Mouse (Mus musculus) bone marrow macrophage, adult 2 months (primary cell): ENCODE data around the gene Col4a2. TPM values are rescaled to one million over a fixed set of nuclear protein-coding genes. Genes with fewer than 3 reads are reported as not detected.
A peak's percentile ranks its signal among the peaks of the same experiment; 100 is the strongest.

ENCODE experiments used
- H3K27ac ChIP-seq: 2 replicates; pipeline ENCODE4 v1.5.1; 2012; ENCODE audit warnings: low read depth, low read length; ENCODE audit not compliant: insufficient read depth
- H3K4me1 ChIP-seq: 2 replicates; pipeline ENCODE4 v1.6.1; 2012; ENCODE audit warnings: low read length; ENCODE audit not compliant: control insufficient read depth, insufficient read depth
- H3K4me3 ChIP-seq: 2 replicates; pipeline ENCODE4 v1.5.1; 2012; ENCODE audit warnings: mild to moderate bottlenecking, low read length, moderate library complexity; ENCODE audit not compliant: insufficient read depth
- CTCF ChIP-seq: IDR thresholded peaks from 2 replicates; pipeline ENCODE4 v1.5.1; 2012; ENCODE audit warnings: low read depth, mild to moderate bottlenecking, low read length, moderate library complexity
- POLR2A ChIP-seq: IDR thresholded peaks from 2 replicates; pipeline ENCODE4 v1.6.1; 2012; ENCODE audit warnings: mild to moderate bottlenecking, low read depth, low read length, borderline replicate concordance
- polyA plus RNA-seq: library from polyadenylated mRNA; stranded (reverse); fragments of >200 nt; gene quantifications from 2 replicates; pipeline ENCODE4 v1.2.4, GENCODE M21; 2012; ENCODE audit not compliant: missing spikeins, insufficient read depth, insufficient read length

Gene Col4a2
- polyA plus RNA-seq, 1 experiment = 2.6 TPM

GRCm38 (mm10) chr8:11310049-11310448 is 2.6 kb upstream of the Col4a2 start:
- TF ChIP-seq CTCF (no peak), POLR2A (no peak)
- no peak overlapping the region for H3K27ac ChIP-seq
- H3K4me1 ChIP-seq = no peaks in the 10 kb centered on the region
- H3K4me3 ChIP-seq = no peak overlapping the region

GRCm38 (mm10) chr8:11311681-11312348 is 790 bp upstream of the Col4a2 start:
- Histone ChIP-seq H3K4me1 (no peaks in the 10 kb centered on the region), H3K4me3 (peak overlapping the region; percentile 38), H3K27ac (no peak overlapping the region)
- TF ChIP-seq POLR2A = no peak
- TF ChIP-seq CTCF = no peak

DNA sequence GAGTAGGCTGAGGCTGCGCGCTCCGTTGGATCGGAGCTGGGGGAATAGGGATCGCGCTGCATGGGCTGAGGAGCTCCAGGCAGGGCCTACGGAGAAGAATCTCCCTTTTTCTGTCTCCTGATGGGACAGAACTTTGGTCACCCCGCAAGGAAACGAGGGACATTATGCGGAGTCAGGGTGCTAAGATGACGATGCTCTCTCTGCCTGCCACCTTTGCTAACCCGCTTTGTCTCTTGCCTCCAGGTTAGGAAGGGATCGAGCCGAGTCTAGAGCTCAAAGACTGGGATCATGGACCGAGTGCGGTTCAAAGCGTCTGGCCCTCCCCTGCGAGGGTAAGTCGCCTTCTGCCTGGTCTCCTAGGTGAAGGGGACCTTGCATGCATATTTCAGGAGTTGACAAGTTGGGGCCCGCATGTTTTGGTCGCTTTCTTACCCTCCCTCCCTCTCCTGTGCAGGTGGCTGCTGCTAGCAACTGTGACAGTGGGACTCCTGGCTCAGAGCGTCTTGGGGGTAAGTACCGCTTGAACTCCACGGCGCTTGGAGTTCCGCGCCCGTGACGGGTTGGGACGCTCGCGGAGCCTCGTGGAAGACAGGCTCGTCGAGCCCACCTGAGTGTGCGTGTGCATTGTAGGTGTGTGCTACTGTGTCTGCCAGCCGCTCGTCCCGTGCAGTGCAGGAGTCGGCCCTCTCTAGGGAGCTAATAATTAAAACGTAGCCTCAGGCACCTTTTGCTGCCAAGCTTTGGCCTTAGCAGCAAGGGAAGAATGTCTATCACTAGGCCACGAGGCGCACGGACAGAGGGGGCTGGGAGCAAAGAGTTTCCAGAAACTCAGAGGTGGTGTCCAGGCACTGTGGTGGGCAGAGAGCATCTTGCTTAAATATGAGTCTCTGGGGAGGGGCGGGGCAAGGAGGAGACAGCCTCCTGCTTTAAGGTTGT is 839 bp downstream of the Col4a2 start:
- H3K4me3 ChIP-seq = peak overlapping the region; percentile 38
- no peak for TF ChIP-seq POLR2A
- TF ChIP-seq CTCF = no peak
- no peak overlapping the region for H3K27ac ChIP-seq
- no peaks in the 10 kb centered on the region for H3K4me1 ChIP-seq

GRCm38 (mm10) chr8:11314613-11315012 is 2.0 kb downstream of the Col4a2 start:
- H3K27ac ChIP-seq = no peak overlapping the region
- H3K4me1 ChIP-seq = no peaks in the 10 kb centered on the region
- TF ChIP-seq POLR2A (no peak), CTCF (no peak)
- no peak overlapping the region for H3K4me3 ChIP-seq

DNA sequence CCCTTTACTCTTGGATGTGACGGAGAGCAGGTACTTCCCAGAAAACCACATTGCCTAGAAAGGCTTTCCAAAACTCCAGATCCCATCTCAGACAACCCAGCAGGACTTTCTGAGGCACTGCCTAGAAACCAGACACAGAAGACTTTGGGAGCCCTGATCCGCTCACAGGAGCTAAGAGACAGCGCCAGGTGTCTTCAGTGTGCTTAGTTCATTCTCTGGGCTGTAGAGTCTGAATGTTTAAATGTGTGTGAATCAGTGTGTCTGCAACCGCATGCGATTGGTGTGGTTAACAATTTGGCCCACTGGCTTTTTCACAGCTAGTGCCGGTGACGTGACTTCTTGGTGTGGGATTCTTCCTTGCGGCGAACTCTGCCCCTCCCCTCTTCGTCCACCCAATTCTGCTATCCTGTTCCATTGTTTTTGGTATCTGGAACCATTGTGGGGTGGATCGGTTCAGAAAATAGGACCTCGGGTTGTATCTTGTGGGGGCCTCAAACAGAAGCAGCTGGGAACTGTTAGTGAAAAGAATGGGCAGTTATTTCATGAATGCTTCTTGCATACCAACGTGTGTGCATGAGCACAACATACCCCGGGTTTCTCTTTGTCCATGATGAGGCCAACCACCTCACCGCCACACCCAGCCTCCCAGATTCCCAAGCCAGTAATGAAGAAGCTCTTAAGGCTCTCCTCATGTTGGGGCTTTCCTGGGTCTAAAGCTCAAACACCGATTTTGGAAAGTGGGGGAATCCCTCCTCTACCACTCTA is 2.8 kb downstream of the Col4a2 start:
- no peaks in the 10 kb centered on the region for H3K4me1 ChIP-seq
- H3K27ac ChIP-seq = no peak overlapping the region
- H3K4me3 ChIP-seq = no peak overlapping the region
- TF ChIP-seq CTCF (no peak), POLR2A (no peak)

DNA sequence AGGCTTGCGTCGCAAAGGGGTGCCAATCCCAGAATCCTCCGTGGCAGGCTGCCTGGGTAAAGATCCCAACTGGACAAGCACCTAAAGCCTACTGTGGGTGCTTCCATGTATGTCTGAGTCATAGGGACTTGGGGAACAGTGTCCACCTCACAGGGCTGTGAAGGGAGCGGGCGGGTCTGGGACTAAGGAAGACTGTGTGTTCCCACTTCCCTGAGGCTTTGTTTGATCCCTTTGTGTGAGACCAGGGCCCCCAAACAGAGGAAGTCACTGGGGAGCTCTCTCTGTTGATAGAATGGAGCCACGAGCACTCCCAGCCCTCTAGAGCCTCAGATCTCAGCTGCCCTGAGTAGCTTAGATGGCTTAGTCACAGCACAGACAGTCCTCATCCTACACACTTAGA is 3.5 kb downstream of the Col4a2 start:
- Histone ChIP-seq H3K27ac (no peak overlapping the region), H3K4me3 (no peak overlapping the region), H3K4me1 (no peaks in the 10 kb centered on the region)
- TF ChIP-seq CTCF (no peak), POLR2A (no peak)

GRCm38 (mm10) chr8:11319405-11319804 is 6.8 kb downstream of the Col4a2 start:
- Histone ChIP-seq H3K4me1 (peaks cover 20% of the 10 kb centered on the region), H3K27ac (no peak overlapping the region), H3K4me3 (no peak overlapping the region)
- TF ChIP-seq POLR2A (no peak), CTCF (no peak)

DNA sequence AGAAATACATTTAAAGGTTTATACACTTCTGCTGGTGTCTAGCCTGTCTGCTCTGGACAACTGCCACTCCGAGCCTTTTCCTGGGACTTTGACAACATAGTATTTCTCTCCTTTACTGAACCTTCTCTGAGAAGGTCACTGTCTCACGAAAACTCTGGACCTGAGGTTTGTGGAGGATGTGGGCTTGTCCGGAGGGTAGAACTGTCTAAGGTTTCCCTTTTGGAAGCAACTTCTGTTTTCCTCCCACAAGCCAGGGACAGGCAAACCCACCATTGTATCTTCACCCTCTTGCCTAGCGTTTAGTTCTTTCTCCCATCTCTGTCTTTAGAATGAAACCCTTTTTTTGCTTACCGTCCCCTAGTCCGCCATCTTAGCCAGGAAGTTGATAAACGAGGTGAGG is 9.2 kb downstream of the Col4a2 start:
- Histone ChIP-seq H3K27ac (no peak overlapping the region), H3K4me1 (peaks cover 20% of the 10 kb centered on the region), H3K4me3 (no peak overlapping the region)
- no peak for TF ChIP-seq CTCF
- TF ChIP-seq POLR2A = no peak

- Histone ChIP-seq H3K4me3 (no peak overlapping the region), H3K4me1 (peaks cover 20% of the 10 kb centered on the region), H3K27ac (no peak overlapping the region)
- no peak for TF ChIP-seq CTCF
- TF ChIP-seq POLR2A = no peak
These were observed 10.3 kb downstream of the Col4a2 start for GRCm38 (mm10) chr8:11322724-11323585.
